Mouse (Mus musculus): ENCODE data around the gene Pemt.

- TF ChIP-seq POLR2A (IDR thresholded peaks at IDR 0.05; ENCODE audit: insufficient read length, low read depth) = no peak
- no peak for TF ChIP-seq SRF (IDR thresholded peaks at IDR 0.05; ENCODE audit: control insufficient read depth, insufficient read length, low read depth)
- no peak for TF ChIP-seq MYOG (IDR thresholded peaks at IDR 0.05; ENCODE audit: control insufficient read depth in 1 of 3, insufficient read depth in 1 of 3, insufficient read length in 2 of 3, low read depth in 2 of 3)
- TF ChIP-seq TCF12 (IDR thresholded peaks at IDR 0.05; ENCODE audit: insufficient read depth, poor library complexity, severe bottlenecking) = no peak
- TF ChIP-seq POLR2AphosphoS2 (IDR thresholded peaks at IDR 0.05; ENCODE audit: insufficient read length, low read depth) = no peak
- no peak for TF ChIP-seq CEBPB (IDR thresholded peaks at IDR 0.05; ENCODE audit: insufficient read depth, poor library complexity, severe bottlenecking)
- no peak for TF ChIP-seq USF1 (IDR thresholded peaks at IDR 0.05; ENCODE audit: low read depth)
- no peak for TF ChIP-seq E2F4 (IDR thresholded peaks at IDR 0.05; ENCODE audit: insufficient read depth)
Observed at GRCm38 (mm10) chr11:59952892-59953291, 93.4 kb downstream of the Pemt start.
